Mouse (Mus musculus): ENCODE results near the gene Cntd1.

DNA sequence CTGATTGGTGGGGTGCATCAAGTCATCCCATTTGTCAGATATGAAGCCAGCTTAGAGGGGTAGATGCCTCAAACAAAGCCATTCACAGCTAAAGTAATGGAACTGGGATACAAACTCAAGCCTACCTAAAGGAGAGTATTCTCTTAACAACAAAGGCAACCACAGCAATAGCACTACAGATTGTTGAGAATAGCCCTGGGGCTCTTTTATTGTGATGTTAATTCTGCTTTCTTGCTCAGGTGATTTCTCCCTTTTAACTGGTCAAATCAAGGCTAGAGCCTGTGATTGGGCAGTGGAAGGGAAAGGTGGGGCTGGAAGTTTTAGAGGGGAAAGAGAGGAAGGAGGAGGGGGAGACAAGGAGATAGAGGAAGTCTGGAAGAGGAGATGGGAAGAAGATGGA lies 44.7 kb upstream of the Cntd1 start:
- TF ChIP-seq CTCF (conservative IDR thresholded peaks at IDR 0.05 in 1 of 2, IDR thresholded peaks at IDR 0.05 in 1 of 2; ENCODE audit: low read depth in 2 of 2, low read length in 2 of 2) (no peak), KAT2A (IDR thresholded peaks at IDR 0.05; ENCODE audit: insufficient replicate concordance, low read length) (no peak), CHD2 (IDR thresholded peaks at IDR 0.05; ENCODE audit: low read length) (no peak), MAFK (IDR thresholded peaks at IDR 0.05; ENCODE audit: insufficient replicate concordance, low read length) (no peak), RAD21 (IDR thresholded peaks at IDR 0.05; ENCODE audit: low read depth, low read length) (no peak)
